Mouse (Mus musculus) midbrain, postnatal 0 days (tissue): Measurements from ENCODE around the gene Rngtt. TPM values are rescaled to one million over a fixed set of nuclear protein-coding genes. Genes with fewer than 3 reads are reported as not detected.

Source experiments
- ATAC-seq: fragments of 200-750 bp; cut with Nextera tagmentation; 2 replicates; pipeline ENCODE4 v1.8.0; 2017; ENCODE audit warnings: moderate number of reproducible peaks, mild to moderate bottlenecking, moderate TSS enrichment, moderate library complexity; ENCODE audit not compliant: low FRiP score
- DNase-seq: peaks from one replicate; pipeline ENCODE4 v3.0.0-alpha.2; 2015; ENCODE audit warnings: low spot score
- H3K27ac ChIP-seq: fragments of 300-500 bp; sonication (generic); 2 replicates; pipeline ENCODE4 v1.5.1; 2014; ENCODE audit warnings: low read depth, mild to moderate bottlenecking, low read length, mixed read lengths
- H3K27me3 ChIP-seq: fragments of 300-500 bp; sonication (generic); 2 replicates; pipeline ENCODE4 v1.6.1; 2014; ENCODE audit warnings: low read length, control low read depth, mixed read lengths; ENCODE audit not compliant: insufficient read depth
- H3K36me3 ChIP-seq: fragments of 300-500 bp; sonication (generic); 2 replicates; pipeline ENCODE4 v1.6.1; 2014; ENCODE audit warnings: low read length, control low read depth, mixed read lengths; ENCODE audit not compliant: insufficient read depth
- H3K4me1 ChIP-seq: fragments of 300-500 bp; sonication (generic); 2 replicates; pipeline ENCODE4 v1.6.1; 2014; ENCODE audit warnings: mild to moderate bottlenecking, control low read depth, antibody characterized with exemption, low read length, mixed read lengths; ENCODE audit not compliant: insufficient read depth
- H3K4me2 ChIP-seq: fragments of 300-500 bp; sonication (generic); 2 replicates; pipeline ENCODE4 v1.6.1; 2014; ENCODE audit warnings: low read depth, mild to moderate bottlenecking, low read length, mixed read lengths; ENCODE audit not compliant: poor library complexity, severe bottlenecking
- H3K4me3 ChIP-seq: fragments of 300-500 bp; sonication (generic); 2 replicates; pipeline ENCODE4 v1.5.1; 2014; ENCODE audit warnings: low read depth, mild to moderate bottlenecking, low read length, moderate library complexity
- H3K9ac ChIP-seq: fragments of 300-500 bp; sonication (generic); replicated peaks from 2 replicates; pipeline ENCODE4 v1.6.1; 2014; ENCODE audit warnings: mild to moderate bottlenecking, low read length, moderate library complexity, mixed read lengths; ENCODE audit not compliant: poor library complexity, severe bottlenecking
- H3K9me3 ChIP-seq: fragments of 300-500 bp; sonication (generic); 2 replicates; pipeline ENCODE4 v1.6.1; 2016; ENCODE audit warnings: low read length, control low read depth
- CTCF ChIP-seq: IDR thresholded peaks from 2 replicates; pipeline ENCODE4 v1.5.1; 2016; ENCODE audit warnings: antibody characterized with exemption, mild to moderate bottlenecking
- WGBS: fragments of 180-500 bp; shearing (Covaris S2); extraction: QIAGEN DNeasy Blood & Tissue Kit; methylation state at CpG from one replicate; pipeline ENCODE4 v1.1.7; 2014; 5-methylcytosine and 5-hydroxymethylcytosine counted together
- polyA plus RNA-seq: library from polyadenylated mRNA; unstranded; fragments of >200 nt; fragmentation: Nextera tagmentation; extraction: Ambion mirVana; gene quantifications from 2 replicates; pipeline ENCODE4 v1.2.1, GENCODE M21; 2015
- total RNA-seq: library from RNA; depleted of rRNA; stranded (reverse); fragments of >200 nt; gene quantifications from 2 replicates; pipeline ENCODE4 v1.2.3, GENCODE M21; 2014

Gene Rngtt
- total and polyA plus RNA-seq, 2 experiments from 2014 or later, result 16.1 to 16.8 TPM

DNA sequence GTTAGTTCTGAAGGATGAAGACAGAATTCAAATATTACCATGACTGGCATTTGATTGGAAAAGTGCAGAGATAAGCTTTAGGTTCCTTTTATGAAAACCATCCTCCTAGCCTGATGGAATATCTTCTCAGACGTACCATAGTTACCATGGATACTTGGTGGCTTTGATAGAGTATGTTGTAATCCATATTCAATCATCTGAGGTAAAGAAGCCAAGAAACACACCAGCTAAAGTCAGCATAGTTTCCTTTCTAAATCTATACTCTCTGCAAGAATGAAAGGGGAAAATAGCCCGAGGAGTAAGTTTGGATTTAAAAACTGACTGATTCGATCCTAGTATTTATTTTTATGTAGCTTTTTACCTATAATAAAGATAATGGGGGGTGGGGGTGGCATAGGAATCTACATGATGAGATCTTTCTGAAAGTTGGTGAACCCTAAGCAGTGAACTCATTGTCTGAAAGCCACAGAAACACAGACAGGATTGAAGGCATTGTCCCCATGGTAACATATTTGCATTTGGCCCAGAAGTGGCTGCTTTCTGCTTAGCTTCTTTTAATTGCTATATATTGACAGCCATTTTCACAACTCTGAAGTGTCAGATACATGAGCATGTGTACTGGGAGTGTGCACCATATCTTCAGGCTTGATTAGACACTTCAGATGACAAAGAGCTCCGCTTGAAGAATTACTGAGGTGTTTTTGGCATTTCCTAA lies 188.2 kb downstream of the Rngtt start:
- no peak overlapping the region for H3K9ac ChIP-seq
- H3K9me3 ChIP-seq, result 0 out of 2 replicates have a peak, but pooled peaks cover 3% of the 10 kb centered on the region
- peaks cover 3% of the 10 kb centered on the region; the same call in 1 of the 2 replicates for H3K36me3 ChIP-seq
- no peaks in the 10 kb centered on the region for H3K27me3 ChIP-seq
- 28% methylated on average over 4 of the region's 4 CpGs for WGBS
- peak overlapping the region; percentile 2; the same call in 1 of the 2 replicates for H3K27ac ChIP-seq
- no peak overlapping the region for H3K4me3 ChIP-seq
- DNase-seq, result no peak
- H3K4me1 ChIP-seq, result no peaks in the 10 kb centered on the region
- ATAC-seq, result no peak
- TF ChIP-seq CTCF, result no peak
- no peak overlapping the region for H3K4me2 ChIP-seq

DNA sequence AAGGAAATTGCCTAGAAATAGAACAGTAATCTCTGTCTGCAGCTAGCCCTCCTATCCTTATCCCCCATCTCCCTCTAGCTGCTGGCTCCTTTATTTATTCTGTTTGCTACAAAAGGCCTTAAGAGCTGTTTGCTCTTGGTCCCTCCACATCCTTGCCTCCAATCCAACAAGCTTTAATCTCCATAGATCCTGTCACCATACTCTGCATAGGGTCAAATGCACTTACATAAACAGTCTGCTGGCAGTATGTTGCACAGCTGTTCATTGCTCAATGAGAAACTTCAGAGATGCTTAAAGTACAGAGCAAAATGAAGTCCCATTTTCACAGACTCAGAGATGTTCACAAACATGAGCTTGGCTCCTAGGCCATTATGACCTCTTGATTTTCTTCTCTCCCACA lies 196.5 kb downstream of the Rngtt start:
- DNase-seq (no peak), ATAC-seq (no peak)
- H3K4me2 ChIP-seq, result no peak overlapping the region
- H3K27ac ChIP-seq, result no peak overlapping the region
- peaks cover 3% of the 10 kb centered on the region; the same call in 1 of the 2 replicates for H3K36me3 ChIP-seq
- H3K9ac ChIP-seq, result no peak overlapping the region
- no peak for TF ChIP-seq CTCF
- no peaks in the 10 kb centered on the region for H3K27me3 ChIP-seq
- H3K4me3 ChIP-seq, result no peak overlapping the region
- no peaks in the 10 kb centered on the region for H3K9me3 ChIP-seq
- no peaks in the 10 kb centered on the region for H3K4me1 ChIP-seq

DNA sequence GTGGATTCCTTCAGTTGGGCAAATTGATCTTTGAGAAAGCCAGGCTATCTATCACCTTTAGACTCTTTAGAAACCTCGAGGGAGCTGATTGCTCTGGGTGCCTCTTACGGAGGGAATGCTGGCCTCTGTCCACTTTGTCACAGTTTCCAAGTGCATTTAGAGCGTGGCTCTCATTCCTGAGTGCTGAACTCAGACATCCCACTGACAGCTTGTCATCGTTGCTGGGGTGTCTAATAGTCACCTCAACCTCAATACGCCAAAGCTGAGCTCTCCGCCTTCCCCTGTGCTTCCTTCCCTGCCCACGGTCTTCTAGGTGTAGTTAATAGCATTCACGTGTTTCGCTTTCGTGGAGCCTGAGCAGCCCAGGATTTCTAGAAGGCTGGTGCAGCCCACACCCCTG lies 200.4 kb downstream of the Rngtt start:
- Histone ChIP-seq H3K4me1 (no peaks in the 10 kb centered on the region), H3K9me3 (no peaks in the 10 kb centered on the region), H3K4me2 (no peak overlapping the region), H3K4me3 (no peak overlapping the region), H3K27me3 (no peaks in the 10 kb centered on the region), H3K9ac (no peak overlapping the region), H3K36me3 (no peaks in the 10 kb centered on the region), H3K27ac (no peak overlapping the region)
- ATAC-seq, result no peak
- no peak for DNase-seq
- 86% methylated on average over 10 of the region's 10 CpGs for WGBS
- no peak for TF ChIP-seq CTCF

GRCm38 (mm10) chr4:33513421-33513820 lies 203.3 kb downstream of the Rngtt start:
- DNase-seq, result no peak

DNA sequence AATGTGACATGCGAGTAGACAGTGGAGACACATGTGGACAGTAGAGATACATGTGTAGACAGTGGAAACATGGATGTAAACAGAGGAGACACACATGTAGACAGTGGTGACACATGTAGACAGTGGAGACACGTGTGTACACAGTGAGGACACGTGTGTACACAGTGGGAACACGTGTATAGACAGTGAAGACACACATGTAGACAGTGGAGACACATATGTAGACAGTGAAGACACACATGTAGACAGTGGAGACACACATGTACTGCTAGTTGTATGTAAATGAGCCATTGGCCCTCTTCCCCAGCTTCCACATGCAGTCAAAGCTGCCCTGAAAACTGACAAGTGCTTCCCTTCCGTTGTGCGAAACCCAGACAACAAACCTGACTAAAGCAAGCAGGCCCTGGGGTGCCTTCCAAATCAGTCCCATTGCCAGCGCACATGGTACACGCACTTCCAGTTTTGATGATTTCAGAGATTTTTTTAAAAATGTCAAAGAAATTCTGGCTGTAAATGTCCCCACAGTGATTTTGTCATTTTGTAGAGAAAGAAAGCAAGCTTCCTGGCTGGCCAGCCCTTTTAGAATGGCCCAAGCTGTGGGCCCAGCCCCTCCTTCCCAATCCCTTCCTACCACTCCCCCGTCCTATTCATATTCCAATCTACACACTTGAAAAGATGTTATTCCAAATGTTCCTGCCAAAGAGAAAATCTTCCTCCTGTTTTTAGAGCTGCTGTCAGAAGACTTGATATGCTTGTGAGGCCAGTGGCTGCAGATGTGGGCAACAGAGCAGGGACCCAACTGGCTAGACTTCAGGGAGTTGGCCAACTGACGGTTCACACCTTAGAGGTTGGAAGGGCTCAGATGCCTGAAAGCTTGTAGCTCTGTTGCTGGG lies 204.2 kb downstream of the Rngtt start:
- ATAC-seq (no peak), DNase-seq (no peak)
- H3K9ac ChIP-seq, result no peak overlapping the region
- H3K36me3 ChIP-seq, result no peaks in the 10 kb centered on the region
- no peaks in the 10 kb centered on the region for H3K9me3 ChIP-seq
- H3K4me3 ChIP-seq, result no peak overlapping the region
- no peak overlapping the region for H3K27ac ChIP-seq
- no peak for TF ChIP-seq CTCF
- 81% methylated on average over 10 of the region's 10 CpGs for WGBS
- no peaks in the 10 kb centered on the region for H3K27me3 ChIP-seq
- no peaks in the 10 kb centered on the region for H3K4me1 ChIP-seq
- H3K4me2 ChIP-seq, result no peak overlapping the region

More at GRCm38 (mm10) chr4:33513421-33513820, 203.3 kb downstream of the Rngtt start:
- TF ChIP-seq CTCF, result no peak
- H3K36me3 ChIP-seq, result no peaks in the 10 kb centered on the region
- ATAC-seq, result no peak
- H3K27ac ChIP-seq, result no peak overlapping the region
- 86% methylated on average over 3 of the region's 3 CpGs for WGBS
- H3K27me3 ChIP-seq, result no peaks in the 10 kb centered on the region
- no peak overlapping the region for H3K4me2 ChIP-seq
- H3K9me3 ChIP-seq, result no peaks in the 10 kb centered on the region
- H3K9ac ChIP-seq, result no peak overlapping the region
- no peak overlapping the region for H3K4me3 ChIP-seq
- H3K4me1 ChIP-seq, result no peaks in the 10 kb centered on the region

- no peak overlapping the region for H3K27ac ChIP-seq
- H3K36me3 ChIP-seq, result no peaks in the 10 kb centered on the region
- no peaks in the 10 kb centered on the region for H3K9me3 ChIP-seq
- H3K4me2 ChIP-seq, result no peak overlapping the region
- no peak overlapping the region for H3K9ac ChIP-seq
- no peak overlapping the region for H3K4me3 ChIP-seq
- no peak for TF ChIP-seq CTCF
- H3K4me1 ChIP-seq, result no peaks in the 10 kb centered on the region
- 90% methylated on average over 7 of the region's 7 CpGs for WGBS
- ATAC-seq (no peak), DNase-seq (no peak)
- H3K27me3 ChIP-seq, result no peaks in the 10 kb centered on the region
These were observed 210.1 kb downstream of the Rngtt start for GRCm38 (mm10) chr4:33520196-33520595.
